In genomic region chr16:76865731-76866464, GRCm38 (mm10) we compare ENCODE assay signal across 8 mouse cellular contexts.
DNase-seq lines count a peak whose midpoint lies in the region; ATAC-seq and TF ChIP-seq lines count a peak whose summit lies in the region.

No protein-coding gene starts in this region.

- no peak overlapping the region for H3K4me2 ChIP-seq in liver, embryonic 11.5 days
- H3K4me2 ChIP-seq in intestine, embryonic 16.5 days (ENCODE audit: low read depth, low read length) = peak overlapping the region; percentile 40
- H3K4me2 ChIP-seq in midbrain, postnatal 0 days (ENCODE audit: low read depth, low read length, poor library complexity, severe bottlenecking) = peak overlapping the region; percentile 44

- 32% methylated on average over 7 of the region's 12 CpGs for WGBS in liver, embryonic 11.5 days
- WGBS in intestine, embryonic 16.5 days = 21% methylated on average over 7 of the region's 12 CpGs
- WGBS in midbrain, postnatal 0 days = 10% methylated on average over 7 of the region's 12 CpGs

- H3K4me1 ChIP-seq in liver, embryonic 11.5 days (replicated peaks; ENCODE audit: control insufficient read depth, insufficient read depth, low read length) = no peaks in the 10 kb centered on the region
- H3K4me1 ChIP-seq in intestine, embryonic 16.5 days (ENCODE audit: control insufficient read depth, insufficient read depth, low read length) = no peaks in the 10 kb centered on the region
- H3K4me1 ChIP-seq in midbrain, postnatal 0 days (ENCODE audit: insufficient read depth, low read length) = 0 out of 2 replicates have a peak, but pooled peaks cover 3% of the 10 kb centered on the region

- H3K9ac ChIP-seq in liver, embryonic 11.5 days (ENCODE audit: low read depth, low read length) = no peak overlapping the region
- H3K9ac ChIP-seq in intestine, embryonic 16.5 days (ENCODE audit: low read depth, low read length) = no peak overlapping the region
- no peak overlapping the region for H3K9ac ChIP-seq in midbrain, postnatal 0 days (replicated peaks; ENCODE audit: low read length, poor library complexity, severe bottlenecking)

- no peak for ATAC-seq in liver, embryonic 11.5 days (replicated peaks; ENCODE audit: low FRiP score)
- ATAC-seq in granulocyte monocyte progenitor cell, adult 5-6 weeks (replicated peaks; ENCODE audit: poor library complexity, severe bottlenecking) = peak; percentile 52
- ATAC-seq in intestine, embryonic 16.5 days = peak; percentile 92
- ATAC-seq in midbrain, postnatal 0 days (ENCODE audit: low FRiP score) = peak; percentile 79; the same call in 1 of the 2 replicates

- H3K36me3 ChIP-seq in liver, embryonic 11.5 days (ENCODE audit: control insufficient read depth, insufficient read depth, low read length) = no peaks in the 10 kb centered on the region
- no peaks in the 10 kb centered on the region for H3K36me3 ChIP-seq in intestine, embryonic 16.5 days (ENCODE audit: control insufficient read depth, insufficient read depth, low read length)
- no peaks in the 10 kb centered on the region for H3K36me3 ChIP-seq in midbrain, postnatal 0 days (ENCODE audit: insufficient read depth, low read length)

- H3K4me3 ChIP-seq in liver, embryonic 11.5 days (ENCODE audit: low read depth, low read length) = no peak overlapping the region
- H3K4me3 ChIP-seq in intestine, embryonic 16.5 days (ENCODE audit: low read length) = no peak overlapping the region
- peak overlapping the region; percentile 15; the same call in 1 of the 2 replicates for H3K4me3 ChIP-seq in midbrain, postnatal 0 days (ENCODE audit: low read depth, low read length)

- H3K27ac ChIP-seq in liver, embryonic 11.5 days (ENCODE audit: low read depth, low read length) = no peak overlapping the region
- no peak overlapping the region for H3K27ac ChIP-seq in intestine, embryonic 16.5 days (ENCODE audit: low read length)
- H3K27ac ChIP-seq in midbrain, postnatal 0 days (ENCODE audit: low read depth, low read length) = no peak overlapping the region

- peak; percentile 85 for TF ChIP-seq CTCF in midbrain, postnatal 0 days (IDR thresholded peaks at IDR 0.05)

- H3K27me3 ChIP-seq in liver, embryonic 11.5 days (replicated peaks; ENCODE audit: control insufficient read depth, insufficient read depth, low read length) = no peaks in the 10 kb centered on the region
- H3K27me3 ChIP-seq in intestine, embryonic 16.5 days (replicated peaks; ENCODE audit: control insufficient read depth, insufficient read depth, low read length) = no peaks in the 10 kb centered on the region
- H3K27me3 ChIP-seq in midbrain, postnatal 0 days (ENCODE audit: insufficient read depth, low read length) = no peaks in the 10 kb centered on the region

- no peaks in the 10 kb centered on the region for H3K9me3 ChIP-seq in liver, embryonic 11.5 days (ENCODE audit: control insufficient read depth, low read length)
- H3K9me3 ChIP-seq in intestine, embryonic 16.5 days (ENCODE audit: control insufficient read depth, low read length) = no peaks in the 10 kb centered on the region
- no peaks in the 10 kb centered on the region for H3K9me3 ChIP-seq in midbrain, postnatal 0 days (ENCODE audit: low read length)

- peak; percentile 10 for DNase-seq in liver
- DNase-seq in liver, embryonic 11.5 days (ENCODE audit: low spot score) = no peak
- peak; percentile 30 for DNase-seq in embryo, embryonic 11.5 days (ENCODE audit: low read depth, low spot score)
- peak; percentile 70 to 71 for DNase-seq in left cerebral cortex, postnatal 14 days (ENCODE audit: low spot score in 2 of 2)
- DNase-seq in midbrain, postnatal 0 days (ENCODE audit: low spot score) = peak; percentile 87
- DNase-seq in testis, postnatal 10 days (ENCODE audit: low spot score) = peak; percentile 50

- intact Hi-C loops in left cerebral cortex, postnatal 14 days (cut with DNase I) = loop anchor here (2.0 to 10.0 kb wide), 3 partner anchors 493 to 1091 kb away; partner anchors contain the start of gene Nrip1
